Mouse (Mus musculus) hindbrain, postnatal 0 days (tissue): ENCODE data around the gene Cfd. TPM values are rescaled to one million over a fixed set of nuclear protein-coding genes. Genes with fewer than 3 reads are reported as not detected.
"Not testable (repeated sequence)": the region's sequence is repeated elsewhere in the genome, so short reads cannot be mapped to it uniquely, and the experiment has no call there.

Experiments
- ATAC-seq: fragments of 200-750 bp; cut with Nextera tagmentation; 2 replicates; pipeline ENCODE4 v1.8.0; 2017; ENCODE audit warnings: mild to moderate bottlenecking, moderate TSS enrichment, moderate library complexity
- DNase-seq: peaks from one replicate; pipeline ENCODE4 v3.0.0-alpha.2; 2015; ENCODE audit warnings: low spot score
- H3K27ac ChIP-seq: fragments of 300-500 bp; sonication (generic); 2 replicates; pipeline ENCODE4 v1.5.1; 2014; ENCODE audit warnings: mild to moderate bottlenecking
- H3K27me3 ChIP-seq: fragments of 300-500 bp; sonication (generic); 2 replicates; pipeline ENCODE4 v1.6.1; 2014; ENCODE audit warnings: low read length, mixed read lengths; ENCODE audit not compliant: insufficient read depth
- H3K36me3 ChIP-seq: fragments of 300-500 bp; sonication (generic); 2 replicates; pipeline ENCODE4 v1.6.1; 2014; ENCODE audit warnings: low read length, mixed read lengths; ENCODE audit not compliant: insufficient read depth
- H3K4me1 ChIP-seq: fragments of 300-500 bp; sonication (generic); 2 replicates; pipeline ENCODE4 v1.6.1; 2014; ENCODE audit warnings: antibody characterized with exemption, low read length, mixed read lengths; ENCODE audit not compliant: insufficient read depth
- H3K4me2 ChIP-seq: fragments of 300-500 bp; sonication (generic); 2 replicates; pipeline ENCODE4 v1.6.1; 2014; ENCODE audit warnings: low read depth, mild to moderate bottlenecking, low read length, moderate library complexity, mixed read lengths
- H3K4me3 ChIP-seq: fragments of 300-500 bp; sonication (generic); 2 replicates; pipeline ENCODE4 v1.5.1; 2014; ENCODE audit warnings: low read length
- H3K9ac ChIP-seq: fragments of 300-500 bp; sonication (generic); replicated peaks from 2 replicates; pipeline ENCODE4 v1.6.1; 2014; ENCODE audit warnings: mild to moderate bottlenecking, low read length, moderate library complexity, mixed read lengths
- H3K9me3 ChIP-seq: fragments of 300-500 bp; sonication (generic); 2 replicates; pipeline ENCODE4 v1.6.1; 2016; ENCODE audit warnings: low read length, mixed read lengths
- CTCF ChIP-seq: IDR thresholded peaks from 2 replicates; pipeline ENCODE4 v1.5.1; 2016; ENCODE audit warnings: antibody characterized with exemption, control low read depth, low read depth
- WGBS: fragments of 180-500 bp; shearing (Covaris S2); extraction: QIAGEN DNeasy Blood & Tissue Kit; methylation state at CpG from one replicate; pipeline ENCODE4 v1.1.7; 2014; 5-methylcytosine and 5-hydroxymethylcytosine counted together
- polyA plus RNA-seq: library from polyadenylated mRNA; unstranded; fragments of >200 nt; fragmentation: Nextera tagmentation; extraction: Ambion mirVana; gene quantifications from 2 replicates; pipeline ENCODE4 v1.2.1, GENCODE M21; 2015
- total RNA-seq: library from RNA; depleted of rRNA; stranded (reverse); fragments of >200 nt; gene quantifications from 2 replicates; pipeline ENCODE4 v1.2.3, GENCODE M21; 2014

Gene Cfd
- total and polyA plus RNA-seq, 2 experiments from 2014 or later, result not detected

GRCm38 (mm10) chr10:79889386-79889785, 1.3 kb upstream of the Cfd start:
- Histone ChIP-seq H3K36me3 (no peaks in the 10 kb centered on the region), H3K4me1 (no peaks in the 10 kb centered on the region), H3K4me2 (no peak overlapping the region), H3K27me3 (no peaks in the 10 kb centered on the region), H3K9me3 (no peaks in the 10 kb centered on the region), H3K4me3 (no peak overlapping the region), H3K27ac (no peak overlapping the region), H3K9ac (no peak overlapping the region)
- 78% methylated on average over 2 of the region's 2 CpGs for WGBS
- DNase-seq (no peak), ATAC-seq (no peak)
- TF ChIP-seq CTCF, result no peak

DNA sequence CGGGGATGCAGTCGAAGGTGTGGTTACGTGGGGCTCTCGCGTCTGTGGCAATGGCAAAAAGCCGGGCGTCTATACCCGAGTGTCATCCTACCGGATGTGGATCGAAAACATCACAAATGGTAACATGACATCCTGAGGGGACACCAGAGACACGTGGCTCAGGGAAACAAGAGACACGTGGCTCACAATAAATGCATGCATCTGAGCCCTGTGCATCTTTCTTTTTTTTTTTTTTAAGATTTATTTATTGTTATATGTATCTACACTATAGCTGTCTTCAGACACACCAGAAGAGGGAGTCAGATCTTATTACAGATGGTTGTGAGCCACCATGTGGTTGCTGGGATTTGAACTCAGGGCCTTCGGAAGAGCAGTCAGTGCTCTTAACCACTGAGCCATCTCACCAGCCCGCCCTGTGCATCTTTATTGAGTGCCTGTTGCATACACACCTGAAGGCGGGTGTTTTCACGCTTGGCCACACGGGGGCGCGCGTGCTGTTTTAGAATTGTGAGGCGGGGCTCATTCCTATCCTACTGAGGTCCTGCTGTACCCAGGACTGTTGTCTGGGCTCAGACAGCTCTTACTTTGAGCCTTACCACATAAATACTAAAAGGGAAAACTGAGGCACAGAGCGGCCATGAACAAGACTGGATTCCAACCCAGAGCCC, 1.9 kb downstream of the Cfd start:
- not testable (repeated sequence) for H3K9ac ChIP-seq, H3K4me1 ChIP-seq, H3K4me2 ChIP-seq, H3K27ac ChIP-seq, H3K9me3 ChIP-seq, H3K27me3 ChIP-seq, H3K4me3 ChIP-seq
- WGBS, result 44% methylated on average over 22 of the region's 22 CpGs
- peak; percentile 83 for TF ChIP-seq CTCF
- peaks cover 19% of the 10 kb centered on the region; the same call in 1 of the 2 replicates for H3K36me3 ChIP-seq
- ATAC-seq (peak; percentile 67), DNase-seq (peak; percentile 84)

GRCm38 (mm10) chr10:79896306-79896705, 5.7 kb downstream of the Cfd start:
- no peak overlapping the region for H3K4me2 ChIP-seq
- ATAC-seq, result no peak
- no peaks in the 10 kb centered on the region for H3K9me3 ChIP-seq
- TF ChIP-seq CTCF, result no peak
- no peaks in the 10 kb centered on the region for H3K27me3 ChIP-seq
- peak; percentile 6 for DNase-seq
- H3K4me3 ChIP-seq, result no peak overlapping the region
- H3K9ac ChIP-seq, result no peak overlapping the region
- 72% methylated on average over 15 of the region's 16 CpGs for WGBS
- no peaks in the 10 kb centered on the region for H3K4me1 ChIP-seq
- no peak overlapping the region for H3K27ac ChIP-seq
- peaks cover 19% of the 10 kb centered on the region; the same call in 1 of the 2 replicates for H3K36me3 ChIP-seq

GRCm38 (mm10) chr10:79896814-79897213, 6.2 kb downstream of the Cfd start:
- H3K36me3 ChIP-seq, result peaks cover 19% of the 10 kb centered on the region; the same call in 1 of the 2 replicates
- no peak overlapping the region for H3K27ac ChIP-seq
- WGBS, result 82% methylated on average over 13 of the region's 13 CpGs
- H3K4me2 ChIP-seq, result no peak overlapping the region
- no peaks in the 10 kb centered on the region for H3K27me3 ChIP-seq
- H3K4me3 ChIP-seq, result no peak overlapping the region
- no peaks in the 10 kb centered on the region for H3K4me1 ChIP-seq
- ATAC-seq (no peak), DNase-seq (no peak)
- H3K9ac ChIP-seq, result no peak overlapping the region
- no peaks in the 10 kb centered on the region for H3K9me3 ChIP-seq
- no peak for TF ChIP-seq CTCF

- no peak overlapping the region for H3K4me3 ChIP-seq
- DNase-seq (no peak), ATAC-seq (no peak)
- TF ChIP-seq CTCF, result no peak
- WGBS, result 61% methylated on average over 20 of the region's 20 CpGs
- H3K36me3 ChIP-seq, result peaks cover 20% of the 10 kb centered on the region; the same call in 1 of the 2 replicates
- no peaks in the 10 kb centered on the region for H3K27me3 ChIP-seq
- no peak overlapping the region for H3K27ac ChIP-seq
- no peaks in the 10 kb centered on the region for H3K4me1 ChIP-seq
- no peak overlapping the region for H3K4me2 ChIP-seq
- no peaks in the 10 kb centered on the region for H3K9me3 ChIP-seq
- no peak overlapping the region for H3K9ac ChIP-seq
Observed at GRCm38 (mm10) chr10:79897316-79898245, 6.9 kb downstream of the Cfd start.

- Histone ChIP-seq H3K27me3 (no peaks in the 10 kb centered on the region), H3K27ac (no peak overlapping the region), H3K4me1 (no peaks in the 10 kb centered on the region), H3K36me3 (peaks cover 25% of the 10 kb centered on the region; the same call in 1 of the 2 replicates), H3K9me3 (no peaks in the 10 kb centered on the region), H3K4me2 (no peak overlapping the region), H3K4me3 (no peak overlapping the region), H3K9ac (no peak overlapping the region)
- ATAC-seq (peak; percentile 77), DNase-seq (peak; percentile 78)
- peak; percentile 70 for TF ChIP-seq CTCF
- 10% methylated on average over 2 of the region's 2 CpGs for WGBS
Observed at GRCm38 (mm10) chr10:79900951-79901410, 10.3 kb downstream of the Cfd start.
